Mouse (Mus musculus) G1E-ER4 (cell line): ENCODE results near the gene Olfr56. TPM values are rescaled to one million over a fixed set of nuclear protein-coding genes. Genes with fewer than 3 reads are reported as not detected.

Experiments used
- GATA1 ChIP-seq: IDR thresholded peaks from one replicate; pipeline ENCODE4 v1.8.0; 2012; ENCODE audit warnings: low read length, inconsistent platforms
- polyA plus RNA-seq: library from polyadenylated mRNA; stranded (reverse); fragments of >175 nt; gene quantifications from 2 replicates; pipeline ENCODE4 v1.2.3, GENCODE M21; 2012

The Olfr56 gene
- polyA plus RNA-seq, 1 experiment = 0.03 TPM

DNA sequence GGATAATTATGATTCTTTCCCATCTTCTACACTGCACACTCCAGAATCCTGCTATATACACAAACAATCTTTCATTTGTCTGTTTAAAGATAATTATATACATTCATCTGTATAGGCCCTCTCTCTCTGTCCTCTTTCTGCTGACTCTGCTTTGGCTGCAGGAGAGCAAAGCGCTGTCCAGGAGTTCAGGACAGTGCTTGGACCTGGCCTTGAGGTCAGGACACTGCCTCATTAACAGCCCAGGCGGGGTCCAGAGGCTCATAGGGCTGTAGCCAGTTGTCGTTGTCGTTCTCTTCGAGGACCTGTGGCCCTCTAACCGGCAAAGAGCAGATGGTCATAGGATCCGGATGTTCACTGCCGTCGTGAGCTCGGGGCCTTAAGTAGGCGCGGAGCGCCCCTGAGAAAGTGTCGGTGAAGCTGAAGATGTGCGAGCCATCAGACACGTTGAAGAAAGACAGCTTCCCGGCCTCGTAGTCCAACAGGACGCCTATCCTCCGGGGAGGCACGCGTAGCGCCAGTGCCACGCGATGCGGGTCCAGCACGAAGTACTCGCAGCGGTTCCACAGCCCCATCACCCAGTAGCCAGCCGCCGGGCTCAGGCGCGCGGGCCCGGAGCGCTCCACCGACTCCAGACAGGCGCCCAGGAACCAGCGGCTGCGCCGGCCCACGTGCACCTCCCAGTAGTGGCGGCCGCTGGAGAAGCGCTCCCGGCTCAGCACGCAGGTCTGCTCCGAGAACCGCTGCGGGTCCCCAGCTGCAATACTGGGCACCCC, 190.3 kb downstream of the Olfr56 start:
- no peak for TF ChIP-seq GATA1

DNA sequence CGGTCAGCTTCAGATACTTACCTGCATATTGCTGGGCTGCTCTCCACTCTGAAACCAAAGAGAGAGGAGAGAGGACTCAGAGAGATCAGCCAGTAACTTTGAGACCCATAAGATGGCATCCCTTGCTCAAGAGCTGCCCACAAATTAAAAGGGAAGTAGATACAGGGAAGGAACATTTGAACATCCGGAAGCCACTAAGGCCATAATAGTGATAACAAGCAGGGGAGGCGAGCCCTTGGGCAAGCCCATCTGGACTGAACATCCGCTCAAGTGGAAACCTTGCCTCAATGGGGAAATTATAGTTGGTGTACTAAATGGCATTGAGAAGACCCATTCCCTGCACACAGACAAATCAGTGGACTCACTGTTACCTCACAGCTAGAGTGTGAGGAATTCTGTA, 191.9 kb downstream of the Olfr56 start:
- no peak for TF ChIP-seq GATA1

DNA sequence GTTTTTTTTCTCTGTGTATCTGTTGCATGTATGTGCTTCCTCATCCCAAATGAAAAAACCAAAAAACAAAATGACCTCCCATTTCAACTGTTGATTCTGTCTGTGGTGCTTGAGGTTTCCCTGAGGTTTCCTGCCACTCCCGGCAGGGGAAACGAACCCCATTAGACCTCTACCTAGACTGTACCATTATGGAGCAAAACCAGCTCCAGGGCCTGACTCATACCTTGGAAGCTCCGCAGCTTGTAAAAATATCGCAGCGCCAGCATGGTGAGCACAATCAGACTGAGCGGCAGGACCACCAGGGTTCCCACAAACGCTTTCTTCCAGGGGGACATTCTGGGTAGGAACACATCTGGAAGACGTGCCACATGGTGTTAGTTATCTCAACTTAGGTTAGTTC, 196.7 kb downstream of the Olfr56 start:
- no peak for TF ChIP-seq GATA1

DNA sequence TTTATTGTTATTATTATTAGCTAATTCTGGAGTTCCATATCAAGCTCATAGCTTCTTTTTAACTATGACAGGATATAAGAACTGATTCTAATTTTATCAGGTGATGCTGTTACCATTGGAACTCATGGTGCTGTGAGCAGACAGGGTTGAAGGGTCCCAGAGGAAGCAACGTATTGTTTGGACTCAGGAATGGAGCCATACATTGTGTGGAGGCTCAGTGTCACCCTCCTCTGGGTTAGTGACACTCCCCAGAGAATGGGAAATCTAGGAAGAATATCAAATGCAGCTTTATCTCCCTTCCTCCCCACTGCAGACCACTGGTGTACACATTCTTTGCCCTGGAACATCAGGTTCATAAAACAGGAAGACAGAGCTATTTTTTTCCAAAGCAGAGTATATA, 204.5 kb downstream of the Olfr56 start:
- no peak for TF ChIP-seq GATA1

Other genes with a start within 250 kb of the Olfr56 start
- gene Rack1, start 178.6 kb upstream of the Olfr56 start, polyA plus RNA-seq = 363 and 5,083 TPM in 2 replicates
- 71.0 and 75.1 TPM in 2 replicates for gene Trim41, start 161.5 kb upstream of the Olfr56 start, polyA plus RNA-seq
- gene Trim7, start 152.7 kb upstream of the Olfr56 start, polyA plus RNA-seq = 1.0 and 1.2 TPM in 2 replicates
- 56.4 and 64.2 TPM in 2 replicates for gene Gm12184, start 152.2 kb upstream of the Olfr56 start, polyA plus RNA-seq
- gene Irgm1, start 107.2 kb upstream of the Olfr56 start, polyA plus RNA-seq = 2.2 and 2.4 TPM in 2 replicates
- not detected in 2 replicates for gene Gm5431, start 76.7 kb upstream of the Olfr56 start, polyA plus RNA-seq
- 0.10 and 0.23 TPM in 2 replicates for gene Psme2b, start 32.7 kb upstream of the Olfr56 start, polyA plus RNA-seq
- not detected in 2 replicates for gene 9930111J21Rik1, start 509 bp downstream of the Olfr56 start, polyA plus RNA-seq
- gene Gm12185, start 13.3 kb downstream of the Olfr56 start, polyA plus RNA-seq = not detected in 2 replicates
- 0.04 and 0.06 TPM in 2 replicates for gene Tgtp1, start 15.3 kb downstream of the Olfr56 start, polyA plus RNA-seq
- gene 9930111J21Rik2, start 72.4 kb downstream of the Olfr56 start, polyA plus RNA-seq = 0.01 and 0.02 TPM in 2 replicates
- gene Tgtp2, start 85.3 kb downstream of the Olfr56 start, polyA plus RNA-seq = 0.59 and 0.72 TPM in 2 replicates
- 0.44 and 0.90 TPM in 2 replicates for gene Ifi47, start 97.7 kb downstream of the Olfr56 start, polyA plus RNA-seq
- not detected in 2 replicates for gene Olfr1396, start 136.0 kb downstream of the Olfr56 start, polyA plus RNA-seq
- gene Olfr1395, start 163.4 kb downstream of the Olfr56 start, polyA plus RNA-seq = not detected in 2 replicates
- gene Olfr1394, start 175.5 kb downstream of the Olfr56 start, polyA plus RNA-seq = not detected in 2 replicates
- not detected in 2 replicates for gene Btnl9, start 208.3 kb downstream of the Olfr56 start, polyA plus RNA-seq
- gene Zfp62, start 224.4 kb downstream of the Olfr56 start, polyA plus RNA-seq = 6.1 and 8.3 TPM in 2 replicates